Mouse (Mus musculus) E14TG2a.4 (cell line): ENCODE results near the gene Cnot11.

Experiments used
- CTCF ChIP-seq: conservative IDR thresholded peaks from 2 replicates; pipeline ENCODE4 v1.5.1; 2014; ENCODE audit warnings: low read length
- NANOG ChIP-seq: IDR thresholded peaks from 2 replicates; pipeline ENCODE4 v1.6.1; 2014; ENCODE audit warnings: borderline replicate concordance, low read length, mixed read lengths
- POU5F1 ChIP-seq: IDR thresholded peaks from 2 replicates; pipeline ENCODE4 v1.6.1; 2014; ENCODE audit warnings: low read length, borderline replicate concordance

DNA sequence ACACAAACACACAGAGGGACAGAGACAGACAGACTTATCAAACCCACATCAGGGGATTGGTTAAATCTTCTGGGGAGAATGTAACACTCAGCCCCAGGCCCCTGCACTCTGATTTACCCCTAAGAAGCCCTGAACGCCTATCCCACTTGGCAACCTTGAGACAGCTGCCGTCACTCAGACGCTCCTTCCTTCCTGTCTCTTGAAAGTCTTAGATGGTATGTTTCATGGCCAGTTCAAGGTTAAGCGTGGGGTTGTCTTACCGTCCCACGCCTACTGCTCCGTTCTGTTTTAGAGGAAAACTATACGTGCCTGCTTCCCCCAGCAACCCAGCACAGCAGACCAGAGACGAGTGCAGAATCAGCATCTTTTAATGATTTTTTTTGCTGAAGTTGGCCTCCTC lies 29.2 kb upstream of the Cnot11 start:
- no peak for TF ChIP-seq CTCF
- no peak for TF ChIP-seq POU5F1
- TF ChIP-seq NANOG, result no peak
